Mouse (Mus musculus) thymus, postnatal 14 days (tissue): ENCODE data around the gene Slc26a11.
"Not testable (repeated sequence)": the region's sequence is repeated elsewhere in the genome, so short reads cannot be mapped to it uniquely, and the experiment has no call there.

ENCODE experiments used
- DNase-seq: peaks from one replicate; pipeline ENCODE4 v3.0.0; 2021

Slc26a11 gene

DNA sequence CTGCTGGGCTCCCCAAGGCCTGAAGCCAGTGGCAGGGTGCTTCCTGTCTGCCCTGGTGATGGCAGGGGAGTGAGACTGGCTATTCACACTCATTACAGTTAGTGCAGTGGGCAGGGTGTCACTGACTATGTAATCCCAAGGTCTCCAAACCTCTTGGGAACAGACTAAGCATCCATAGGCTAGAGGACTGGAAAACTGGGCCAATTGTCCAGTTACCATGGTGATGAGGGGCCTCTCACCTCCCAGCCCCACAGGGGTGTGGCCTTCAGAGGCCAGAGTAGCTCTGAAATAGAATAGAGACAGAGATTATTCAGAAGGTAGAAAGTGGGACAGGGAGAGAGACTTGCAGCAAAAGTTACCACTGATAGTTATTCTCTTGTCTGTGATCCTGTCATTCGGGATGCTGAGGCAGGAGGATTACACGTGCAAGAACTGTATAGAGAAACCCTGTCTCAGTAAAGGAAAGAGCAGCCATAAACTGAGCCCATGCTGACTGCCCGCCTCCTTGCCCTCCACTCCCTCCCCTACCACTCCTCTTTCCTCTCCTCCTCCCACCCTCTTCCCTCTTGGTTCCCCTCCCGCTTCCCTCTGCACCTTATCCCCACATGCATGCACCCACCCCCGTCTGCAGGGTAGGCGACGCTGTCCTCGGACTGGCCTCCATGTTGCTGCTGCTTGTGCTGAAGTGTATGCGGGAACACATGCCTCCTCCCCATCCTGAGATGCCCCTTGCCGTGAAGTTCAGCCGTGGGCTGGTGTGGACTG, 7.6 kb downstream of the Slc26a11 start:
- peak; percentile 15 for DNase-seq

DNA sequence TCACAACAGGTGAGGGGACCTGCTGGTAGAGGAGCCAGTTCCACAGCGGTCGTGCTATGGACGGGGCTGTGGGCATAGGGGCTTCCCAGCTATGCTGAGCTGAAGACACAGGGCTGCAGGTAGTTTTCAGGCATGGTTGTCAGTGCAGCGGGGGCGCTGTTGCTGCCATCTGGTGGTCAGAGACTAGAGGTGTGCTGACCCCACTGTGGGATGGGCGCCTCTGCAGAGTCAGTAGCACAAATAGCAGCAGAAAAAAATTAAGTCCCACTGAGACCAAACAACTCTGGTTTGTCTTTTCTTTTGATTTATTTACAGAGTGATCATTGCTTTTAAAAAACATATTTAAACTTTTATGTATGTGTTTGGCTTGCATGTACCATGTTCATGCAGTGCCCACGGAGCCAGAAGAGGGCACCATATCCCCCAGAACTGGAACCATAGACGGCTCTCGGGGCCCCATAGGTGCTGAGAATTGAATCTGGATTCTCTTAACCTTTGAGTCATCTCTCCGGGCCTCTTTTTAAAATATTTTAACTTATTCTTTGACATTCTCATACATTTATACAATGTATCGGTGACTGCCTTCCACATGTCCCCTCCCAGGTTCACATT, 8.3 kb downstream of the Slc26a11 start:
- DNase-seq = peak; percentile 78

DNA sequence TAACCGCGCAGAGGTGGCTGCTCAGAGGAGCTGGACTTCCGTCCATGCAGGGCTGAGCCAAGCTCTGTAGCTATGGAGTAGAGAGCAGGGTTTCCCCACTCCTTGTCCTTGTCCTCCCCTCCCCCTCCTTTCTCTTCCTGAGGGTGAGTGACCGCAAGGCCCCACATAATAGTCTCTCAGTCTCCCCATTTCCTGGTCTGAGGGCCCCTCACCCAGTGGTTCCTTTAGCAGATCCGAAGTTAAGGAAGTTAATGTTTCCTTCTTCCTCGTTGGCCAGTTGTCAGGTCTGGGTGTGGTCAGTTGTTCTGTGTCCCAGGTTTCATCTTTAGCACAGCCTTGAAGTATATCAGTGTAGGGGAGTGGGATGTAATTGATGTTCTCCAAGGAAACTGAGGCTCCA, 20.1 kb downstream of the Slc26a11 start:
- no peak for DNase-seq

DNA sequence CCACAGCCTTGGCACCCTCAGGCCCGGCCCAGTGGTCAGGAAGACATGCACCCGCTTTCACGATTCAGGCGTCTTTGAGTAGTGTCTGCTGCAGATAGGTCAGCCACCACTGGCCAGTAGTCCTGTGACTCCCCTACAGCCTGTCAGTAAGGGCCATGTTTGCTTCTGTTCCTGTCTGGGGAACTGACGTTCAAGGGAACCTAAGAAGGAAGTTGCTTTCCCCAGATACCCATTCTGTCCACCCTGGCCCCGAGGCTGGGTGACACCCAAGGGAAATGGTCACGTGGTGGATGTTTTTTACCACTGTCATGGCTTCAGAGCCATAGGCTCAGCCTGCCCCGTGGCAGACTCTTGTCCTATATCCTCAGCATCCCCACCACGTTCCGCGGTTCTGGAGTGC, 22.0 kb downstream of the Slc26a11 start:
- no peak for DNase-seq

DNA sequence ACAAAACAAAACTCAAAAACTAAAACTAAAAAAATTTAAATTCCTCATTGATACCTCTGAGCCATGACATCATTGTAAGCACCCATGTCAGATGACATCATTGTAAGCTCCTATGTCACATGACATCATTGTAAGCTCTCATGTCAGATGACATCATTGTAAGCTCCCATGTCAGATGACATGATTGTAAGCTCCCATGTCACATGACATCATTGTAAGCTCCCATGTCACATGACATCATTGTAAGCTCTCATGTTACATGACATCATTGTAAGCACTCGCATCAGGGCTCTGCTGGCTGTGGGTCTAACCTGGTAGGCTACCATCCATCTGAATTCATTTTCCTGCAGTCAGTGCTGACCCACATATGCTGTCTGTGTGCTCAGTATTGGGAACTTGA, 23.2 kb downstream of the Slc26a11 start:
- no peak for DNase-seq

DNA sequence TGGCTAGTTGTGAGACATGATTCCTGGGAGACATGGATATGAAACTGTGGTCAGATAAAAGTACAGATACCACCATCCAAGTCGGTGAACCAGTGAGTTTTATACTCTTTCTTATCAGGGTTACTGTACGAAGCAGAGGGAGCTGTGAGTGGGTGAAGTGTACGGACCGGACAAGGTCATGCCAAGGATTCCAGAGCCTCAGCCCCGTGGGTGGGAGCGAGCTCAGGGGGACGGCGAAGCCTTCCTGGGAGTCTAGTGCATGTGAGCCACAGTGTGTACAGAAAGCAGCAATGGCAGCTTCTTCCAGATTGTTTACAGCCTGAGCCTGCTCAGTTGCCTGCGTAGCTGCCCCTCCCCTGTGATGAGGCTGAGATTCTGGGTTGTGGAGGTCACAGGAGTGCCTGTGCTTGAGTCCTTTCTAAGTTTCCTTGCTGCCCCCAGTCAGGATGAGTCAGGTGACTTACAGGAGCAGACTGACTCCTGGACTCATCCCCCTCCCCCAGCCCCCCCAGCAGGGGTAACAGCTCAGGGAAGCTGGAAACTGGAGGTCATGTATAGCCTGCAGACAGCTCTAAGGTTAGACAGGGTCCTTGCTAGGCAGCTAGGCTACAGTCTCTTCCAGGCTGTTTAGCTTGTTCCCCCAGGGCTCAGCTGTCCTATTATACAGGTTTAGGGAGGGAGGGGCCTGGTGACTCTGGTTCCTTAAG, 26.4 kb downstream of the Slc26a11 start:
- no peak for DNase-seq

DNA sequence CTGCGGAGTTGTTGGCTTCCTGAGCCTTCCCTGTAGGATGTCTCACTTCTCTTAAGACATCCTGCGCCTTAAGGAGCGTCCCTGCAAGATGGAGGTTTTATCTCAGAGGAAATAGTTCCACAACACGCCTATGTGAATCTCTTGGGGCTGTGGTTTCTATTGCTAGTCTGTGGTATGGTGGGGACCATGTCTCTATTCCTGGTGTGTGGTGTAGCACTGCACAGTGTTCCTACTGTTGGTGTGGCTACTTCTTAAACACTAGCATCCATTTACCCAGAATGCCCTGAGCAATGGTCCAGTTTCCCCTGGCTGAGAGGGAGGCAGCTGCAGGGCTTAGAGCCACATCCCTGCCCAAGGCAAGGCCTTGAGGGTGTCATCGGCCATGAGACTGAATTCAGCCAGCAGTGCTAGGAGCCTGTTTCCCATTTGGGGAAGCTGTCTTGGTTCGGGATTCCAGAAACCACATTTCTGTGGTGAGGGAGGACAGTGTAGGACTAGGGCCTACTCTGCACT, 27.0 kb downstream of the Slc26a11 start:
- DNase-seq = no peak

DNA sequence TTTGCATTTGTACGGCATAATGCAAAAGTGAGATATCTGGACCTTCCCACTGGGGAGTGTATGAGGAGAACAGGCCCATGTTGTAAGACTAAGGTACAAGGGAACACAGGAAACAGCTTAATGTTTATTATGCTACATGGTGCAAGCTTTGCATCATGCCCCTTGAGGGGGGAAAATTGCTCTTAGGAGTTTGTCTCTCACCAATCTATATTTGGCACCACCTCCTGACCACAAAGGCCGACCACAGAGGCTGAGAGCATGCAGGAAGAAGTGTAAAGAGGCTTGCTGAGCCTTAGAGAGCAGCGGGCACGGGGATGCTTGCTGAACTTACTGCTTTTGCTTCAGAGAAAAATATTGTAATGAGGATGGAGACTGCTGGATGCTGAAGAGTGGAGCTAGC, 29.5 kb downstream of the Slc26a11 start:
- peak; percentile 77 for DNase-seq

DNA sequence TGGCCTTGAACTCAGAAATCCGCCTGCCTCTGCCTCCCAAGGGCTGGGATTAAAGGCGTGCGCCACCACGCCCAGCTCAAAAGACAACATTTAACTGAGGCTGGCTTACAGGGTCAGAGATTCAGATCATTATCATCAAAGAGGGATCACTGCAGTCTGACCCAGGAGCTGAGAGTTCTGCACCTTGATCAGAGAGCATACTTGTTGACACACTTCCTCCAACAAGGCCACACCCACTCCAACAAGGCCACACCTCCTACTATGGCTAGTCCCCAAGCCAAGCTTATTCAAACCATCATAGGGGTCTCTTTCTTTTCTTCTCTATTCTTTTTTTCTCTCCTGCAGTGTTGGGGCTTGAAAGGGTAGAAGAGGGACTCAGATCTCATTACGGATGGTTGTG, 30.9 kb downstream of the Slc26a11 start:
- peak; percentile 32 for DNase-seq

DNA sequence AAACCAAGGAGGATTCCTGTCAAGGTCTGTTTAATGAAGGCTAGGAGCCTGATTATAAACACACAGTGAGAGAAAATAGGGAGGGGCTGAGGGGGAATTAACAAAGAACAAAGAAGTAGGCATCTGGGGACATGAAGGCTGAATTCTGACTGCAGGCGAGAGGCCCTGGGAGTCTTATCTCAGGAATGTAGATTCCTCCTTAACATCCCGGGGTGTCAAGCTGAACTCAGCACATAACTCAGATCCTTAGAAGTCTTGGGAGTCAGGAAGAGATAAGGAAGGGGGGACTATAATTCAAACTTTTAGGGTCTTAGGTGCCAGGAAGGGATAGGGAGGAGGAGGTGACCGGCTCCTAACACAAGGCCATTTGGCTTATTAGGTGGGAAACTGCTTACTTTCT, 31.9 kb downstream of the Slc26a11 start:
- DNase-seq = not testable (repeated sequence)

DNA sequence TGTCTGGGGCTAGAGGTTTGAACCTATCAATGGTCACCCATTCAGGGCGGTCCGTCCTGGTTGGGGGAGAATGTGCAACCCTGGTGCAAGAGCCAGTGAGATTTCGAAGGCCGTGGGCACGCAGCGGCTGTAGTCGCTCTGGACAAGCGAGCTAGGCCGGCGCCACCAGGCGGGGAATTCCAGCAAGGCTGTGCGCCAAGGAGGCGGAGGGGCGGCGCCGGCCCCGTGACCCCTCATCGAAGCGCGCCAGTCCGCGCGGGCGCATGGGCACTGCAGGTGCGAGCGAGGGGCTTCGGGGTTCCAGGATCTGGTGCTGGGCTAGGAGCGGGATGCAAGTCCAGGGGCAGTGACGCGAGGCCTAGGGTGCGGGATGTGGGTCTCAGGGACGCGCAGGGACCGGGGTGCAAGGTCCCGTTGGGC, 34.5 kb downstream of the Slc26a11 start:
- DNase-seq = peak; percentile 48

DNA sequence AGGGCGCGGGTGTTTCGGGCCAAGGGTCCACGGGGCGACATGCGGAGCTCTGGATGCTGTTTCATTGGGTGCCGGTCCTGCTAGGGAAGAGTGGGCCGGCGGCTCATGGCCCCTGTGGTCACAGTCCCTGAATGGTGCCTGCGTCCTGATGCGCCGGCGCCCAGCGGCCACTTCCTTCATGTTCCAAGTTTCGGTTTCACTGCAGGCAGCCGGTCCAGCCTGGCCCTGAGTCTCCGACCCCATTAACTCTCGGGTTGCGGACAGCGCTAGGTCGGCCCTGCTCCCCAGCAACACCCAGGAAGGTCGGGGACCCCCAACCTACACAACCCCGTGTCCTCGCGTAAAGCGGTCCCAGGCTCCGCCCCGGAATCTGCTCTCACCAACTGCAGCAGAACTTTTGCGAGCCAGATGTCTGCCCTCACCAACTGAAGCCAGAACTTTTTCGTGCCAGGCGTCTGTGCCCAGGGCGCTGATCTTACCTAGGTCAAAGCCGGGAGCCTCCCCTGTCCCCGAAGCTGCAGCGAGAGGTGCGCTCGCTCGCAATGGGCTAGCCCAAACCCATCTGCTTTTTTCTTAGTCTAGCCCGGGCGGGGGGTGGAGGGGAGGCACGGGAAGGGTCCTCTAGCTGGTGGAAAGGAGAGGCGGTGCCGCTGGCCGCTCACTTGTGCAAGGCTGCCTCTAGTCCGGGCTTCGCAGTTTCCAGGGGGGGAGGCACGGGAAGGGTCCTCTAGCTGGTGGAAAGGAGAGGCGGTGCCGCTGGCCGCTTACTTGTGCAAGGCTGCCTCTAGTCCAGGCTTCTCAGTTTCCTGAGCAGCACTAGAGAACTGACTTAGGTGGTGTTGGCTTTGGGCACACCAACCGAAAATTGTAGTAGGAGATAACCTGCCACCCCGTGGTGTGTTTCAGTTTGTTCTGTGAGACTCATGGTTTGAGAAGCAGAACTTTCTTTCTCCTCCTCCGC, 35.2 kb downstream of the Slc26a11 start:
- DNase-seq = peak; percentile 82

DNA sequence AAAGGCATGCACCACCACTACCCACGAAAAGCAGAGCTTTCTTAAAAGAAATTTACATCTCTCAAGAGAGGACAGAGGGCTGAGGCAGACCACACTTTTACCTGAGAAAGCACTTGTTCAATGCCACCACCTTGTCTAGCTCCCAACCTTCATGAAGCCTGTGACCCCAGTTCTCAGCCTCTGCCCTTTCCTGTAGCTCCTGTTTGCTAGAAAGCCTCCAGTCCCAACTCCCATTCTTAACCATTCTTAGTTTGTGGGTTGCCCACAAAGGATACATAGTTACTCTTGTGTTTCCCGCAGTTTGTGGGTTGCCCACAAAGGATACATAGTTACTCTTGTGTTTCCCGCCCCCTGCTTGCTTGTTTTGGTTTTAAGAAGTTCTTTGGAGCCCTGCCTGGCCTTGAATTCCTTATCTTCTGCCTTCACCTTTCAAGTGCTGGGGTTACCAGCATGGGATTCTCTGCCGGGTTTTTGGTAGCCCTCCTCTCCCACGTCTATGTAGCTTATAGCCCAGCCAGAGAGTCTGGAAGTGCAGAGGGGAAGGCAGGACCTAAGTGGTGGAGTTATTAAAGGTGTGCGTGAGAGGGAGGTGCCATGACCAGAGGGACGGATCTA, 36.1 kb downstream of the Slc26a11 start:
- DNase-seq = peak; percentile 16

DNA sequence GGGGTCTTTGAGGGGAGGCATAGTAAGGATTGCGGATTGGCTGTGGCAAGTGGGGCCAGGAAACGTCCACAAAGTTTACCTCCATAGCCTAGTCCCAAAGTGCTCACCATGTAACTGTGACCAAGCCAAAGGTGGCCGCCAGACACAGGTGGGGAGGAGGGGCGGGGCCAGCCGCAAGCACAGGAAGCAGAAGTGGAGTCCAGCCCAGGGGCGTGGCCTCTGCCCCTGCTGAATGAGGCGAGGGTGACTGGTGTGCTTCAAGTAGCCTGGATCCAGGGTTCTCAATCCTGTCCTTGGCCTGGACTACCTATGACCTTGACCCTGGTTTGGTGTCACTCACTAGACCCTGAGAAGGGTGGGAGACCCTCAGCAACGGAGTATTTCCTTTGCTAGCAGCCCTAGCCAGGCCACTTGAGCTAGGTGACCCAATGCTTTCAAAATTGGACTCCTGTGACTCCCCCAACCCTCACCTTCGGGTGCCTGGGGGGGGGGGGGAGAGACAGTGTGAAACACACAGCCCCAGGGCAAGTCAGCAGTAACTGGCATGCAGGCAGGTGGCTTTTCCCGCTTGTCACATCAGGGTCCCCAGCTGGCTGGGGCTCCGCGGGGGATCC, 36.8 kb downstream of the Slc26a11 start:
- peak; percentile 86 for DNase-seq

DNA sequence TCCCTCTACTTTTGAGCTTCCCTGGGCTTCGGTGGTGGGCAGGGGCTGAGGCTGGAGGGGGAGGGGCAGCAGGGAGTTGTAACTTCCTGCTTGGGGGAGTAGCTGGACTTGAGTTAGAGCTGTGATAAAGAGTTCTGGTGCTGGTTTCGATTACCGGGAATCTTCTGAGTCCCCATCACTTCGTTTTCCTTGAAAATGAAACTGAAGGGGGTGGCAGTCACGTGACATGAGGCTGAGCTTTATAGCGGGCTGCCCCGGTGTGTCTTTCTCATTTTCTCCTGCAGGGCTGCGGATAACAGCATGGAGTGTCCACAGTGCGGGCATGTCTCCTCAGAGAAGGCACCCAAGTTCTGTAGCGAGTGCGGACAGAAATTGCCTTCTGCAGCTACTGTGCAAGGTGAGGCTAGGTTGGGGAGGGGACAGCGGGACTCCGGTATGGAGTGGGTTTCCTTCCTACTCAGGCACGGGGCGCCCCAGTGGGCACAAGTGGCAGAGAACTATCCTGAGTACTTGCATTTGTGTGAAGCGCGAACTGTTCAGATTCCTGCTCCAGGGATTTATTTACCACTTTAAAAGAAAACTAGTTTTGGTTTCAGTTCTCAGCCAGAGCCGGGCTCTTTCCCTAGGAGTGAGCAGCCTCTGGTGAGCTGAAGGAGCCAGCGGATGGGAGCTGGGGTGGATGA, 37.6 kb downstream of the Slc26a11 start, which contains the start of gene Rnf213:
Gene Rnf213, plus strand, starts transcription at position 301 of the 683 bp plus-strand sequence.
- DNase-seq = peak; percentile 69

DNA sequence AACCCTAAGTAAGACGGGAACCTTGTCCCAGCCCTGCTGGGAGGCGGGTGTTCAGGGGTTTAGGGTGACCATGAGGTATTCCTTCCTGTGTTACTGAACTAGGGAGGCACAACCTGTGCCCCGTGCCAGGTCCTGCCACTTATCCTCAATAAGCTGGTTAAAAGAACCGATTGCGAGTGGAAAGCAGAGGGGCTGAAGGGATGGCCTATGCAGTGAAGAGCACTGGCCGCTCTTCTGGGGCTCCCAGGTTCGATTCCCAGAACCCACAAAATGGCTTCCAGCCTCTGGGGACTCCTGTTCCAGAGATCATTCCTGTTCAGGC, 38.1 kb downstream of the Slc26a11 start:
- no peak for DNase-seq

DNA sequence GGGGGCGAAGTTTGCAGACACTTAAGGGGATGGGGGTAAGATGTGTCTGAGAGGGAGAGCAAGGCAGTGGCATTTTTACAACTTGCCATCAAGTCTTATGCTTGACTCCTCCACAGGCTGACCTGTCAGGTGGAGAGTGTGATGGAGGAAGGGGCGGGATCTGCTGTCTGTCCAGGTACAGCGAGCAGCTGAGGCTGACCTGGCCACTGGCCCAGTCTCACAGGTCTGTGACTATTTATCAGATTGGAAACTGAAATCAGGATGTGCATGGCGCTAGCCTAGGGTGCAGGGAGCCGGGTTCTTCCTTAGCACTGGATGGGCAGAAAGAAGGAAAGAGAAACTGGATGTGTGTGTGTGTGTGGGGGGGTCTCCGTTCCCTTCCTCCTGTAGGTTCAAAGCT, 38.9 kb downstream of the Slc26a11 start:
- no peak for DNase-seq

DNA sequence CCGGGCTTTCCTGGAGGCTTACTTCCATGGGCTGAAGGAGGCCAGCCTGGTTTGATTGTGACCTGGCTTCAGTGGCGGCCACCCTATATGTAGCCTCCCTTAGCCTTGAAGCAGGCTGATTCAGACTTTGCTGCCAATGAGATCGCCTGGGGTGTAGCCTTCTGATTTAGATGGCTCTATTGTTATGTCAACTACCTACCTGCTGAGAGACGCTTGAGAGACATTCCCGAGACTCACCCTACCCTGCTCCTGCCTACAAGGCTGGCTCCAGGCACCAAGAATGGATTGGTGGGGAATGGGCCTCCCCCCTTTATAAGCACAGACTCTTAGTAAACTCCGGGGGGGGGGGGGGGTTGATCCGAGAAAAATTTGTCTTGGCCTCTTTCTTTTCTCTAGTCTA, 40.0 kb downstream of the Slc26a11 start:
- DNase-seq = no peak

DNA sequence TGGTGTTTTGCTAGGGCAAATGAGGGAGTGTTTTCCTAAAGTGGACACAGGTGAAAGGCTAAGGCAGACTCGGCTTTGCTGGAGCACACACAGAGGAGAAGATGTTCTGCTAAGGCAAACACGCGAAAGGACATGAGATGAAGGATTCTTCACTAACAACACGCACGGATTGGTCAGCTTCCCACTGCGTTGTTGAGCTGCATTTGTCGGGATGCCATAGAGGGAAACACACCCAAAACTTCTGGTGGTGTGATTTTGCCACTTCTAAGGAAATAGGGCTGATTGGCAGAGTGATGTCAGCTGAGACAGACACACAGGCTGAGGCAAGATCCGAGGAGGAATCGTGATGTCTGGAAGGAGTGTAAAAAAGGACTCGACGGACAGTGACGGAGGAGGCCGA, 40.6 kb downstream of the Slc26a11 start:
- DNase-seq = no peak

DNA sequence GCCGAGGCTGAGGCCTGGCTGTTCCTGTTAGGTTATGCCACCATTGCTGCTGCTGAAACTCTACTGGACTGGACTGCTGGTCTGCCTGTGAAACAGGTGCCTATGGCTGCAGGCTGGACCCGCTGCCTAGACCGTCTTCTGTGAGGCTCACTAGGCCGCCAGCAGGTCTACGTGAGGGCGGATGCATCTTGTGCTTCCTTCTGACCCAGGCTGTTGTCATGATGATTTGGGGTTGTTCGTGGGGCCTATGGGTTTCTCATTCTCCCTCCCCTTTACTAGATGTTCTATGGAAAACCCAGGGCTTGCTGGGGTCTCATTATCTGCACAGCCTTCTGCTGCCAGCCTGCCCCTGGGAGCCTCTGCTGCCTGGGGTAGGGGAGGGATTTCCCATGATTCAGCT, 41.1 kb downstream of the Slc26a11 start:
- no peak for DNase-seq

DNA sequence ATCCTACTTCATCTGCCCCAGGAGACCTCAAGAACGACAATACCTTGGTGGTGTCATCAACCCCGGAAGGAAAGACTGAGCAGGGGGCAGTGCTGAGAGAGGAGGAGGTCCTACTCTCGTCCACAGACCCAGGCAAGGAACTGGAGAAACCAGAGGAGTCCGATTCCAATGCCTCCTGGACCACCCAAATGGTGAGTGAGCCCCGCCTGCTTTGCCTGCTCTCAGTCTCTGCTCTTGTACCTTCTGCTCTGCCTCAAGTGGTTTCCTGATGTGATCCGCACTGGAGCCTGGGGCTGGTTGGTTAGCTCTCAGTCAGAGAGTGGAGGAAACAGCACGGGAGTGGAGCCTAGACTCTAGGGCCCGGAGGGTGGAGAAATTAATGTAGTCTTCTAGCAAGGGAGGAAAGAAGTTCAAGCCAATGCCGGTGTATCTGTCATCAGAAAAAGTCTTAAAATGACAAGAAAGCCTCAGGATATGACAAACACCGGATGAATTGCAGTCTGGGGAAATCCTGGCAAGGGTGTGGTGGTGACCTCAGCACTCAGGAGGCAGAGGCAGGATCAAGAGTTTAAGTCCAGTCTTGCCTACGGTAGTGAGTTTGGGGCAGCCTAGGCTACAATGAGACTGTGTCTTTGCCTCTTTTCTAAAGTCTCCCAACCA, 47.3 kb downstream of the Slc26a11 start:
- no peak for DNase-seq
